Mouse (Mus musculus): ENCODE data around the gene Mycl. TPM values are rescaled to one million over a fixed set of nuclear protein-coding genes. Genes with fewer than 3 reads are reported as not detected.

Mycl gene
- polyA plus RNA-seq, 1 experiment from 2014 or later = 15.2 TPM

DNA sequence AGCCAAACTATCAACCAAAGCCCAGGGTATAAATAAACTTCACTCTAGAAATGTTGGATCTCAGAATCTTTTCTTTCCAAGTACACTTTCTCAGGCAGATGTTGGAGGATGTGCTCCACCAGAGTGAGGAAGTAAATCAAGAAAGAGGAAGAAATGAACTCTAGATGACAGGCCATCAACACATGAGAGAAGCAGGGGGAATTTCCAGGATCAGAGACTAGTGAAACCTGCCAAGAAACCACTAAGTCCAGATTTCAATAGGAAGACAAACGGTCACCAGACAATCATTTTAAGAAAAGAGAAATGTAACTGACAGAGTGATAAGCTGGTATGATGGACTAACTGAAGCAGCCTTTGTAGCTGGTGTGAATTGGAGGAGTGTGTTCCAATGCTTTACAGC is 4.3 kb upstream of the Mycl start:
- Histone ChIP-seq H3K9ac (no peak overlapping the region), H3K4me3 (ENCODE audit: low read depth, low read length) (no peak overlapping the region), H3K4me1 (ENCODE audit: insufficient read depth) (no peaks in the 10 kb centered on the region), H3K9me3 (ENCODE audit: low read depth, low read length) (no peaks in the 10 kb centered on the region; the same call in 1 of the 2 replicates), H3K27ac (ENCODE audit: low read depth) (no peak overlapping the region), H3K4me2 (no peak overlapping the region), H3K36me3 (ENCODE audit: insufficient read depth) (no peaks in the 10 kb centered on the region), H3K27me3 (ENCODE audit: insufficient read depth, low read length) (no peaks in the 10 kb centered on the region)
- ATAC-seq (ENCODE audit: insufficient read depth) (no peak), DNase-seq (no peak)
- TF ChIP-seq CTCF (IDR thresholded peaks at IDR 0.05; ENCODE audit: low read depth) = no peak
- WGBS = 68% methylated on average over 1 of the region's 1 CpGs

DNA sequence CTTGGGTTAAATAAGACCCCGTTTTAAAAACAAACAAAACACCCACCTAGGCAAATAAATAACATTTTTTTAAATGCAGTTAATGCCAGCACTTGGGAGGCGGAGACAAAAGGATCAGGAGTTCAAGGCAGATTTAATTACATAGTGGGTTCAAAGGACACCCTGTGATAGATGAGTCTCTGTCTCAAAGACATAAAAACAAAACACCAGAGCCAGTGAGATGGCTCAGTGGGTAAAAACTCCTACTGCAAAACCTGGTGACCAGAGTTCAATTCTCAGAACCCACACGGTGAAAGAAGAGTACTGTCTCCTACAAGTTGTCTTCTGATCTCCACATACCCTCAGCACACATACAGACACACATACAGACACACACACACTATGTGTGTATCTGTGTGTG is 3.2 kb upstream of the Mycl start:
- H3K9me3 ChIP-seq (ENCODE audit: low read depth, low read length) = no peaks in the 10 kb centered on the region; the same call in 1 of the 2 replicates
- H3K27ac ChIP-seq (ENCODE audit: low read depth) = no peak overlapping the region
- no peaks in the 10 kb centered on the region for H3K36me3 ChIP-seq (ENCODE audit: insufficient read depth)
- ATAC-seq (ENCODE audit: insufficient read depth) (no peak), DNase-seq (no peak)
- no peak overlapping the region for H3K4me2 ChIP-seq
- no peaks in the 10 kb centered on the region for H3K4me1 ChIP-seq (ENCODE audit: insufficient read depth)
- no peak overlapping the region for H3K9ac ChIP-seq
- H3K4me3 ChIP-seq (ENCODE audit: low read depth, low read length) = no peak overlapping the region
- H3K27me3 ChIP-seq (ENCODE audit: insufficient read depth, low read length) = peaks cover under 1% of the 10 kb centered on the region; the same call in 1 of the 2 replicates
- 39% methylated on average over 3 of the region's 3 CpGs for WGBS
- TF ChIP-seq CTCF (IDR thresholded peaks at IDR 0.05; ENCODE audit: low read depth) = no peak

DNA sequence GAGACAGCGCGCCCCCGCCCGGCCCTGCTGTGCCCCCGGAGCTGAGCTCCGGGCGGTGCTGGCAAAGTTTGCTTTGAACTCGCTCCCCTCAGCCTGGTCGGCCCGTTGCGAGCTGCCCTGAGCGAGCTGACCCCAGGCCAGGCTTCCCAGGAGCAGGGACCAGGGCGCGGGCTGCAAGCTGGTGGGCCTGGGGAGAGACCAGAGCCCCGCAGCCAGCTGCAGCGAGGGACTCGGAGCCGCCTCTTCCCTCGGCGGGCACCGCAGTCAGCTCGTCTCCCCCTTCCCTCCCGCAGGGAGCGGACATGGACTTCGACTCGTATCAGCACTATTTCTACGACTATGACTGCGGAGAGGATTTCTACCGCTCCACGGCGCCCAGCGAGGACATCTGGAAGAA is 767 bp downstream of the Mycl start:
- Histone ChIP-seq H3K4me1 (ENCODE audit: insufficient read depth) (0 out of 2 replicates have a peak, but pooled peaks cover 3% of the 10 kb centered on the region), H3K9ac (peak overlapping the region; percentile 65), H3K27me3 (ENCODE audit: insufficient read depth, low read length) (peaks cover 23% of the 10 kb centered on the region), H3K36me3 (ENCODE audit: insufficient read depth) (no peaks in the 10 kb centered on the region), H3K4me3 (ENCODE audit: low read depth, low read length) (peak overlapping the region; percentile 70), H3K9me3 (ENCODE audit: low read depth, low read length) (no peaks in the 10 kb centered on the region; the same call in 1 of the 2 replicates), H3K27ac (ENCODE audit: low read depth) (peak overlapping the region; percentile 82), H3K4me2 (peak overlapping the region; percentile 98)
- DNase-seq = peak; percentile 63
- TF ChIP-seq CTCF (IDR thresholded peaks at IDR 0.05; ENCODE audit: low read depth) = no peak
- WGBS = 0% methylated on average over 32 of the region's 32 CpGs
- peak; percentile 38; the same call in 1 of the 2 replicates for ATAC-seq (ENCODE audit: insufficient read depth)

DNA sequence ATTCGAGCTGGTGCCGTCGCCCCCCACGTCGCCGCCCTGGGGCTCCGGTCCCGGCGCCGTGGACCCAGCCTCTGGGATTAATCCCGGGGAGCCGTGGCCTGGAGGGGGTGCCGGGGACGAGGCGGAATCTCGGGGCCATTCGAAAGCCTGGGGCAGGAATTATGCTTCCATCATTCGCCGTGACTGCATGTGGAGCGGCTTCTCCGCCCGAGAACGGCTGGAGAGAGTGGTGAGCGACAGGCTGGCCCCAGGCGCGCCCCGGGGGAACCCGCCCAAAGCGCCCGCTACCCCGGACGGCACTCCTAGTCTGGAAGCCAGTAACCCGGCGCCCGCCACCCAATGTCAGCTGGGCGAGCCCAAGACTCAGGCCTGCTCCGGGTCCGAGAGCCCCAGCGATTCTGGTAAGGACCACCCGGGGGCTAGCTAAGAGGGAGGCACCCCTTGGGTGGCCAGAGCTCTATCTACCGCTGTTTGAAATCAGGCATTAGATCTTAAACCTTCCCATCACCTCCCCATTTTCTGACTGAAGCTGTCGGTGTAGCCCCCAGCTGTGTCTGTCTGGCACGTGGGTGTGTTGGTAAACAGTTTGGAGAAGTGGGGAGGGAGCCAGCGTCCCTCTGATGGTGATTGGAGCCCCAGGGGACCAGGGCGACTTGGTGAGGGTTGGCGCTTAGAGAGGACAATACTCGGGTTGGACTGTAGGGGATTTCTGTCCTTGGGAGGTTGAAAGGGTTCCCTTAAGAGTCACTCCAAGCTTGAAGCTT is 1.3 kb downstream of the Mycl start:
- 0 out of 2 replicates have a peak, but pooled peaks cover 3% of the 10 kb centered on the region for H3K4me1 ChIP-seq (ENCODE audit: insufficient read depth)
- H3K4me3 ChIP-seq (ENCODE audit: low read depth, low read length) = peak overlapping the region; percentile 70
- peak overlapping the region; percentile 98 for H3K4me2 ChIP-seq
- H3K36me3 ChIP-seq (ENCODE audit: insufficient read depth) = no peaks in the 10 kb centered on the region
- peak; percentile 51 for TF ChIP-seq CTCF (IDR thresholded peaks at IDR 0.05; ENCODE audit: low read depth)
- H3K9me3 ChIP-seq (ENCODE audit: low read depth, low read length) = no peaks in the 10 kb centered on the region
- peaks cover 23% of the 10 kb centered on the region for H3K27me3 ChIP-seq (ENCODE audit: insufficient read depth, low read length)
- peak; percentile 77 for DNase-seq
- H3K27ac ChIP-seq (ENCODE audit: low read depth) = peak overlapping the region; percentile 82; the same call in 1 of the 2 replicates
- WGBS = under 1% methylated on average over 47 of the region's 47 CpGs
- peak; percentile 54 for ATAC-seq (ENCODE audit: insufficient read depth)
- H3K9ac ChIP-seq = peak overlapping the region; percentile 65

DNA sequence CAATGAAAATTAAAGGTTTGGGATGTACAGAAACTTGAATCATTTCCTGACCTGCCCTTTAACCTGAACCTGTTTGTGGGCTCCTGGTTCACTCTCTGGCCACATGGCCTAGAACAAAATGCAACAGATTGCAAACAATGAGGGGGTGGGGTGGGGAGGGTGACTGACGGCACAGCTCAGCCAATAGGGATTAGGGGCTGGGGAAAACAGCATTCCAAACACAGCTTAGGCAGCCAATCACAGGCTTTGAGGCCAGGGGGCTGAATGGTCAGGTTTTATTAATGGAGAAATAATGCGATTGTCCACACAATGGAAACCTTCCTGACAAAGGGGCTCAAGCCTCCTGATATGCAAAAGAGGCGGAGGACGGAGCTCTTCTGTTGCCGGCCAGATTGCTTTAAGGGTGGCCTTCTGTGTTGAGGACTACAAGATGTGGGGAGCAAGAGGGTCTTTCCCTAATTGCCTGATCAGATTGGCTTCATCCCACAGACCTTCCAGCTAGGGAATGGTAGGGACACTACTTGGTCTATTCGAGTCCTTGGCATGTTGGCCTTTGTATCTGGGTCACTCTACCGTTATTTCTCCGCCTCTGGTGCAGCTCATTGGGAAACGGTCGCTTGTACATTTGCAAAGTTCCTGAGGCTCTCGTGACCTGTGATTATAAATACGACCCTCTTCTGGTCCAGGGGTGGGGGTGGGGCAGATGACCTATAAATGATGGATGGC is 3.2 kb downstream of the Mycl start:
- TF ChIP-seq CTCF (IDR thresholded peaks at IDR 0.05; ENCODE audit: low read depth) = no peak
- no peak overlapping the region for H3K27ac ChIP-seq (ENCODE audit: low read depth)
- ATAC-seq (ENCODE audit: insufficient read depth) (no peak), DNase-seq (peak; percentile 57)
- no peaks in the 10 kb centered on the region for H3K36me3 ChIP-seq (ENCODE audit: insufficient read depth)
- no peak overlapping the region for H3K9ac ChIP-seq
- H3K27me3 ChIP-seq (ENCODE audit: insufficient read depth, low read length) = peaks cover 23% of the 10 kb centered on the region
- H3K4me3 ChIP-seq (ENCODE audit: low read depth, low read length) = peak overlapping the region; percentile 70; the same call in 1 of the 2 replicates
- no peaks in the 10 kb centered on the region for H3K9me3 ChIP-seq (ENCODE audit: low read depth, low read length)
- peak overlapping the region; percentile 98 for H3K4me2 ChIP-seq
- 0 out of 2 replicates have a peak, but pooled peaks cover 3% of the 10 kb centered on the region for H3K4me1 ChIP-seq (ENCODE audit: insufficient read depth)
- 17% methylated on average over 12 of the region's 12 CpGs for WGBS

DNA sequence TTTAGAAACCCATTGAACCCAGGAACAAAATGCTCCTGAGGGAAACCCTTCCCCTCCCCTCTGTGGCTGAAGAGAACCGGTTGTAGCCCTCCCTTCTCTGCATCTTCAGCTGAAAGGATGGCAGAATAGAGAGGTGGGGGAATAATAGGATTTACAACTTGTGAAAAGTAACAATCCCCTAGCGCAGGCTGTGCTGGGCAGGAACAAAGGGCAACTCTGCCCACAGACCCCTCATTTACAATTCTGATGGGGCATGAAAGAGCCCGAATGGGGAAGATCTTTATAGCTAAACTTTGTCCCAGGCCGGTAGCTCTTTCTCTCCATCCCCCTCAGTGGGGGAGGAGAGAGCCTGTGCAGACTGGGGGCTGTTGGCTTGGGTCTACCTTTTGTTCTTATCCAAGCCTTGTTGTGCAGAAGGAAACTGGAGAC is 3.8 kb downstream of the Mycl start:
- DNase-seq = no peak

DNA sequence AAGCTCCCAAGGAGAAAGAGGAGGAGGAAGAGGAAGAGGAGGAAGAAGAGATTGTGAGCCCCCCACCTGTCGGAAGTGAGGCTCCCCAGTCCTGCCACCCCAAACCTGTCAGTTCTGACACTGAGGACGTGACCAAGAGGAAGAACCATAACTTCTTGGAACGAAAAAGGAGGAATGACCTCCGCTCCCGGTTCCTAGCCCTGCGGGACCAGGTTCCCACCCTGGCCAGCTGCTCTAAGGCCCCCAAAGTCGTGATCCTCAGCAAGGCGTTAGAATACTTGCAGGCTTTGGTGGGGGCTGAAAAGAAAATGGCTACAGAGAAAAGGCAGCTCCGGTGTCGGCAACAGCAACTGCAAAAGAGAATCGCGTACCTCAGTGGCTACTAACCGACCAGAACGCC is 4.7 kb downstream of the Mycl start:
- Histone ChIP-seq H3K4me1 (ENCODE audit: insufficient read depth) (0 out of 2 replicates have a peak, but pooled peaks cover 6% of the 10 kb centered on the region), H3K4me2 (no peak overlapping the region), H3K27me3 (ENCODE audit: insufficient read depth, low read length) (peaks cover 23% of the 10 kb centered on the region), H3K36me3 (ENCODE audit: insufficient read depth) (no peaks in the 10 kb centered on the region), H3K4me3 (ENCODE audit: low read depth, low read length) (no peak overlapping the region), H3K9ac (no peak overlapping the region), H3K9me3 (ENCODE audit: low read depth, low read length) (no peaks in the 10 kb centered on the region), H3K27ac (ENCODE audit: low read depth) (no peak overlapping the region)
- TF ChIP-seq CTCF (IDR thresholded peaks at IDR 0.05; ENCODE audit: low read depth) = no peak
- 76% methylated on average over 14 of the region's 14 CpGs for WGBS
- ATAC-seq (ENCODE audit: insufficient read depth) = no peak
- no peak for DNase-seq

More for the DNA sequence above, 3.8 kb downstream of the Mycl start:
- no peak for ATAC-seq (ENCODE audit: insufficient read depth)
- 0 out of 2 replicates have a peak, but pooled peaks cover 3% of the 10 kb centered on the region for H3K4me1 ChIP-seq (ENCODE audit: insufficient read depth)
- H3K36me3 ChIP-seq (ENCODE audit: insufficient read depth) = no peaks in the 10 kb centered on the region
- no peak overlapping the region for H3K9ac ChIP-seq
- peaks cover 23% of the 10 kb centered on the region for H3K27me3 ChIP-seq (ENCODE audit: insufficient read depth, low read length)
- peak overlapping the region; percentile 47 for H3K4me2 ChIP-seq
- H3K4me3 ChIP-seq (ENCODE audit: low read depth, low read length) = no peak overlapping the region
- WGBS = 24% methylated on average over 4 of the region's 4 CpGs
- no peak for TF ChIP-seq CTCF (IDR thresholded peaks at IDR 0.05; ENCODE audit: low read depth)
- H3K9me3 ChIP-seq (ENCODE audit: low read depth, low read length) = no peaks in the 10 kb centered on the region
- no peak overlapping the region for H3K27ac ChIP-seq (ENCODE audit: low read depth)
